Mouse (Mus musculus) inflammation-experienced regulatory T-cells (primary cell): ENCODE measurements around the gene Unc5c. TPM values are rescaled to one million over a fixed set of nuclear protein-coding genes. Genes with fewer than 3 reads are reported as not detected.

Experiments used
- polyA plus RNA-seq, 2 experiments: library from polyadenylated mRNA; unstranded; fragments of 100-300 nt; shearing (Covaris generic); gene quantifications; one replicate each; pipeline ENCODE4 v1.2.1; 2017

The Unc5c gene
- polyA plus RNA-seq = 1 to 10 TPM in 1 of 2 experiments, under 1 TPM in 1; 0.31 to 1.6 TPM

DNA sequence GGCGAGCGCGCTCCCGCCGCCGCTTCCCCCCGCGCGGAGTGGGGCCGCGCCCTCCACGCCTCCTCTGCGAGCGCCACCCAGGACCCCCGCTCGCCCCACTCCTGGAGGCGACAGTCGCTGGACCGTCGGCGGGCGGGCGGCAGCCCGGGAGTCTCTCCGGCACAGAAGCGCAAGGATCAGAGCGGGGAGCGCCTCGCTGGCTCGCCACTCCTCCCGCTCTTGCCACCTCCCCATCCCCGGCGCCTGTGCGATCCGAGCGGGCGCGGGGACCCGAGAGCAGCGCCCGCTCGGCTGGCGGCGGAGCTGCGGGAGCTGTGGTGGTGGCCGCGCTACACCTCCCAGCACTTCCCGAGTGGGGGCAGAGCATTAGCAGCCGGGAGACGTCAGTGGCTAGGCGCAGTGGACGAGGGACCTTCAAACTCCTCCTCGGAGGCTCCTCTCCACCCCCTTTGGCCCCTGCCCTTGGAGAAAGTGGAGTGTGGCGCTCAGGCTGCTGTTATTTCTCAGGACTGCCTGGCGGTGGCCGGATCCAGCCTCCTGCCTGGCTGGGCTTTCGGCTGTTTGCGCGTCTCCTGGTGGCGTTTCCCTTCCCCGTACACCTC is at the start of gene Unc5c:
Unc5c (plus strand) TSS at position 113 of the 602 bp plus-strand sequence.

